Mouse (Mus musculus): ENCODE data around the gene Tead1.

The Tead1 gene

DNA sequence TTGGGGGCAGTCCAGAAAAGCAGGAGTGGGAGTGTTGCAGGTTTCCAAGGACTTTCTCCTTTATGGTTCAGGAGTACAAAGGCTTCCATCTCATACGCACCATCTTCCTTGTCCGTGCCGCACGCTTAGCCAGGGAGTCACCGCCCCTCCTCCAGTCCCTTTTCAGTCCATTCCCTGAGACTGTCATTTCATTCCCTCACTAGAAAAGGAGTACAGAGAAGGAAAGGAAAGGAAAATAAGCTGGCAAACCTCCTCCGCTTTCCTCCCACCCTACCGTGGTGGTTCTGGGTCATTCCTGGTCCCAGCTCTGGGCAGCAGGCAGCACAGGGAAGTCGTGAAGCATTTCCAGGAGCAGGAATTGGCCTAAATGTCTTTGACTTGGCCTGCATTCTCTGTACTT is 52.5 kb downstream of the Tead1 start:
- DNase-seq, result no peak

- peak in 1 of 2 experiments; percentile 34 for DNase-seq
Measured at GRCm38 (mm10) chr7:112739174-112739573, 60.1 kb downstream of the Tead1 start.

DNA sequence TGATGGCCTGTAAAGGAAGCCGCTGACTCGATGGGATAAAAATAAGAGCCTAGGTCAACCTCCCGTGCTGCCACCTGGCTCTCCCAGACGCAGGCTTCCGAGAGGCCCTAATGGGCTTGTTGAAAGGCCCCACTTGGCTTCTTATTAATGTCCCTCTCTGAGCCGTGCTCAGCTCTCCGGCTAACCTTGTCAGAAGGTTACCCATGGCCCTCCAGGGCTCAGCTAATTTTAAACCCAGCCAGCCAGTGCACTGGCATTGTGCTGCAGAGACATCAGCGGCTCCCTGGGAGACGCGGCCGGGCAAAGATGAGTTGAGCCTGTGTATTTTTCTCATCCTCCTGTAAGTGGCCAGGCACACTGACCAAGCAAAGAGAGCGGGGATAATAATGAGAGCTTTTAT is 62.7 kb downstream of the Tead1 start:
- DNase-seq, result peak; percentile 62 to 66

DNA sequence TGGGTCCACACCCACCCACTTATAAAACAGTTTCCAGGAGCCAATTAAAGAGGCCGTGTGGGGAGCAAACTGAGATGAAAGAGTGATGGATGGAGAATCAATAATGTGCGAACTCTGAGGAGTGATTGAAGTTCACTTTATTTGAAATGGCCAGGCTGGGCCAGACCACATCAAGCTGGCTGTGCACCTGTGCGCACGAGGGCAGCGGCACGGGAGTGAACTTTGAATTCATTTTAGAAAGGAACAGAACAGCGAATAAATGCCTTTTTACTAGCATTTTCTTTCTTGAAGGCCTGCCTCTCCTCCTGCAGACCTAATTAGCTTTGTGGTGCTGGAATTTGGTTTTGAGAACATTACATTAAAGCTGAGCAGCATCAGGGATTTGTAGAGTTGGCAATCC is 63.9 kb downstream of the Tead1 start:
- no peak for DNase-seq

- DNase-seq, result peak in 1 of 2 experiments; percentile 51
Measured at GRCm38 (mm10) chr7:112743621-112744395, 64.7 kb downstream of the Tead1 start.

GRCm38 (mm10) chr7:112747187-112747586 is 68.1 kb downstream of the Tead1 start:
- DNase-seq, result no peak

DNA sequence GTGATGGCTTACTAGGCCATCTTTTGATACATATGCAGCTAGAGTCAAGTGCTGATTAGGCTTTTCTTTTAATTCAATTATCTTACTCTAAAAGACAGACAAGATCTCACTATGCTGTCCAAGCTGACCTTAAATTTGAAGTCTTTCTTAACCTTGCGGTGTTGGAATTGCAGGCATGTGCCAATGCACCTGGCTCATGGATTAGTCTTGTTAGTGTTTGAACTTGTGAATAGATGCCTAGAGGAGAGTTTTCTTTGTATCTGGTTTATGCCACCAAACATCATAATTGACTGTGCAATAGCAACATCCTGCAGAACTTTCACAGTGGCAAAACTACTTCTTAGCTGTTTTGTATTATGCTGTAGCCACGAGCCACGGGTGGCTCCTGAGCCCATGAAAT is 68.7 kb downstream of the Tead1 start:
- no peak for DNase-seq

DNA sequence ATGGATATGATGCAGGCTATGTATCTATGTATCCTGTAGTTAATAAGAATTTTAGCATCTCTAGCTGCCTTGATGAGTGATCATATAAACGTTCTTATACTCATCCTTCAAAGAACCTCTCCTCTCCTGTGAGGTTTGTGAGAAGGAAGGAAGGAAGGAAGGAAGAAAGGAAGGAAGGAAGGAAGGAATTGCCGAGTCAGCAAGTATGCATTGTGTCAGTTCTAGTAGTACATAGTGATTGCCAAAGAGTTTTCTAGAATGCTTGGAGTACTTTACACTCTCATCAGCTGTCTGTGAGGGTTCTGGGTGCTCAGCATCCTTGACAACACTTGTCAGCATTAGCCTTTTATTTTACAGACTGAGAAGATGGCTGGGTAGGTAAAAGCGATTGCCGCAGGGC is 69.2 kb downstream of the Tead1 start:
- no peak for DNase-seq

- DNase-seq, result no peak
Measured at GRCm38 (mm10) chr7:112750101-112750500, 71.0 kb downstream of the Tead1 start.

DNA sequence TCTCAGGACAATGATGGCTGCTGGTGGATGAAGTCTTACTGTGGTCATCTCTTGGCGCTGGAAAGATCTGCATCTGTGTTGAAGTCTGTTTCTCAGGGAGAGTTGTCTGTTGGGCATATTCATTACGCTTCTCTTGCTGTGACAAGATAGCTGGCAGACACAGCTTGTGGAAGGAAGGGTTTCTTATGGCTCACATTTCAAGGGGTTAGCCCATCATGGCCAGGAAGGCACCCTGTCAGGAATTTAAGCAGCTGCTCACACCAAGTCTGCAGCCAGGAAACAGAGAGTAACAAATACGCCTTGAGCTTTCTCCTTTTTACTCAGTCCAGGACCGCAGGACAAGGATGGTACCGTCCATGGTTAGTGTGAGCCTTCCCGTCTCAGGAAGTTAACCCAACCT is 73.2 kb downstream of the Tead1 start:
- no peak for DNase-seq

GRCm38 (mm10) chr7:112753314-112753713 is 74.2 kb downstream of the Tead1 start:
- no peak for DNase-seq

DNA sequence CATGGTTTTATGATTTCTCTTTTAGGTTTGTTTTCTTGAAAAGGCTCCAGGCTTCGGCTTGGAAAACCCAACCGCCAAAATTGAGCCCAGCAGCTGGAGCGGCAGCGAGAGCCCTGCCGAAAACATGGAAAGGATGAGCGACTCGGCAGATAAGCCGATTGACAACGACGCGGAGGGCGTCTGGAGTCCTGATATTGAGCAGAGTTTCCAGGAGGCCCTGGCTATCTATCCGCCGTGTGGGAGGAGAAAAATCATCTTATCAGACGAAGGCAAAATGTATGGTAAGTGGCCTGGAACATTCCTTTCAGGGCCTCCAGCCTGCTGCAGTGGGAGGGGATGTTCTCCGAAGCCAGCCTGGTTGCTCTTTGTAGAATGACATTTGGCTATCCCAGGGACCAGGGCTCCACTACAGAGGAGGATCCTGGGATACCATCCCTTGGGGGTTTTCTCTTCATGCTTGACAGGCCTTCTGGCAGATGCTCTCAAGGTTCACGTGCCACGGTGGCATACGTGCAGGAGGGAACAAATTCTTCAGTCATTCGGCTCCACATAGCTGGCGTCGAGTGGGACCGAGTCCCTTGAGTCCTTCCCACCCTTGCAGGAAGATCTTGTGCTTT is 80.3 kb downstream of the Tead1 start:
- no peak for DNase-seq

- no peak for DNase-seq
Measured at GRCm38 (mm10) chr7:112760293-112760692, 81.2 kb downstream of the Tead1 start.

DNA sequence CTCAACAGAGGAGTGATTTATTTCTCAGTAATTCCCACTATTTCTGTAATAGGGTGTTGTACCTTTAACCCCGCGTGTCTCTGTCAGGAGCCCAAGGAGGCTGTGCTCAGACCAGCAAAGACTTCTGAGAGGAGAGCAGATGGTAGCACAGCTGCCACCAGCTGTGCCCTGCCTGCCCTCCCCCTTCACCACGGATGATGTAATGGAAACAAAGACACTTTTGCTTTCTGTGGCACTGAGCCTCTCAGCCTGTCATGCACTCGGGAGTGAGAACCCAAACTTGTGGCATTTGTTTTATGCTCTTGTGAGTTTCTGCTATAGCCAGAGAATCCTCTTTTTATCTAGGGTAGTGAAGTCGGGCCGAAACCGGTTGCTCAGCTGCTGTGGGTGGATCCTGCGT is 81.7 kb downstream of the Tead1 start:
- no peak for DNase-seq

- peak in 1 of 2 experiments; percentile 33 for DNase-seq
Measured at GRCm38 (mm10) chr7:112762870-112763269, 83.8 kb downstream of the Tead1 start.

DNA sequence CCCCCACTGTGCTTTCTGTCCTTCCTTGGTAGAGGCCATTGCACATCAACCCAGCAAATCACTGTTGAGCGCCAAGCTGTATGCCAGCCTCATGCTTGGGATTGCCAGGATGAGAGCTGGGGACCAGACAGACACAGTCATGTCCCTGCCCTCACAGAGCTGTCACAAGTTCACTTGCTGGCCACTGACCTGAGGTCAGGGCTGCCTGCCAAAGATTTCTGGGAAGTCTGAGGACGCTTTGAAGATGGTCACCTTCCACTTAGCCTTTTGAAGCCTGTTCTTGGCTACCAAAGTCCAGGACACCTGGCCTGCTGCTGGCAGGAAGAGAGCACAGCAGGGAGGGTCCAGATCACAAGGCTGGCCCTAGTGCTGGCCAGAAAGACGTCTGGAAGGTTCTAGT is 84.4 kb downstream of the Tead1 start:
- DNase-seq, result peak; percentile 54 to 58

DNA sequence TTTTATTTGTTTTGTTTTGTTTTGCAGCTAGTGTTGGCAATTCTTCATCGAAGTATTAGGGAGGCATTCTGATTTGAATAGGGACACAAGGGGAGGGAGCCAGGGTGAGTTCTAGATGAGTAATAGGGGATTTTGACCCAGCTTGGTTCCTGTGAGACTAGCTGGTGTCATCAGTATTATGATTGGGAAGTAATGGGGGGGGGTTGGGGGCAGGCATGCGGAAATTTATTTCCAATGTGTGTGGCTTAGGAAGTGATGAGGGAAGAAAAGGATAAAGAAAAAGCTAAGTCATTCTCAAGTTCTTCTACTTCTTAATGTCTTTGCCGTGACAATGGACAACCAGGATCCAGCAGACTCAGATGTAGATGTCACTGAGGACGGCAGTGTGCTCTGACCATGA is 85.8 kb downstream of the Tead1 start:
- DNase-seq, result no peak

DNA sequence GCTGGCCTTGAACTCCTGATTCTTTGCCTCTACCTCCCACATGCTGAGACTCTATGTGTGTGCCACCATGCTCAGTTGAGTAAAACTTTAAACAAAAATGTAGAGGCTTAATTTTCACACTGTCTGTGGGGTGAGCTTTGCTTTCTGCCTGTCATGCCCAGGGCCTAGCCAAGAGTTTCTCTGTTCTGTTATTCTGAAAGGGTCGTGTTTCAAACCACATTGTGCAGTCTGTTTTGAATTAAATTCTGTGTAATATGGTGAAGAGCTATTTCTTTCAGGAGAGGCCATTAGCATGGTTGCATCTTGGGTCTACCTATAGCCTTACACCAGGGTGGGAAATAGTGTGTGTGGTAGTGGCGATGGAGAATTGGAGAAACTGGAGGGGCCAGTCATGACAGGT is 90.7 kb downstream of the Tead1 start:
- DNase-seq, result no peak

DNA sequence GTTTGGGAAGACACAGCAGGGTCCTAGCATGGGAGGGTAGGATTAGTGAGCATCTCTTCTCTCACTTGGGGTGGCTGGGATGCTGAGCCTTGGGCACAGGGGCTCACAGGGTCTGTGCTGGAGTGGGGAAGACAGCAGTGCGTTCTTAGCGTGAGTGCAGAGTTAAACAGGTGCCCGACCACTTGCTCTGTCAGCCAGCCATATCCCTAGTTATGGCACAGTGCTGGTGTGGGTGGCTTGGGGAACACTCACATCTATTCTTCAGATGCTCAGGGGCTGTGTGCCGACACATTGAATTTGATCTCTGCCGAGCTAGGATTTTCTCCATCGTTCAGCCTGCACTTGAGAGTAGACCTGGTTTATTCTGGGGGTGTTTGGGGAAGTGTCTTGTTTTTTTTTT is 92.3 kb downstream of the Tead1 start:
- DNase-seq, result no peak

GRCm38 (mm10) chr7:112772777-112773176 is 93.7 kb downstream of the Tead1 start:
- DNase-seq, result no peak

DNA sequence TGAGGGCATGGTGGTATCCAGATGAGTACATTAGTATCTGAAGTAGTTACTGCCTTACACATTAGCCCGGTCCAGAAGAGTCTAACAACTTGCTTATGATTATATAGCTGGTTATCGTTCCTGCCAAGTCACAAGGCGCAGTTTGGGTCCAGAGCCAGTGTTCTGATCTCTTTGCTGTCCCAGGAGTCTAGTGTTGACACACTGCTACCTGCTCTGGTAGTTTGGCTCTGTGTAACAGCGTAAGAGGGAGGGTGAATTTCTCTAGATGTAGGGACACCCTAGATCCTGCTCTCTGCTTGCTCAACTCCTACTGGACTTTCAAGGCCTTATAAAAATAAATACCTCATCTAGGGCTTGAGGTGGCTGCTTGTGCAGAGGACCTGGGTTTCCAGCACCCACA is 94.5 kb downstream of the Tead1 start:
- DNase-seq, result no peak

- no peak for DNase-seq
Measured at GRCm38 (mm10) chr7:112775816-112776215, 96.7 kb downstream of the Tead1 start.

GRCm38 (mm10) chr7:112776670-112777069 is 97.6 kb downstream of the Tead1 start:
- peak; percentile 40 to 49 for DNase-seq

DNA sequence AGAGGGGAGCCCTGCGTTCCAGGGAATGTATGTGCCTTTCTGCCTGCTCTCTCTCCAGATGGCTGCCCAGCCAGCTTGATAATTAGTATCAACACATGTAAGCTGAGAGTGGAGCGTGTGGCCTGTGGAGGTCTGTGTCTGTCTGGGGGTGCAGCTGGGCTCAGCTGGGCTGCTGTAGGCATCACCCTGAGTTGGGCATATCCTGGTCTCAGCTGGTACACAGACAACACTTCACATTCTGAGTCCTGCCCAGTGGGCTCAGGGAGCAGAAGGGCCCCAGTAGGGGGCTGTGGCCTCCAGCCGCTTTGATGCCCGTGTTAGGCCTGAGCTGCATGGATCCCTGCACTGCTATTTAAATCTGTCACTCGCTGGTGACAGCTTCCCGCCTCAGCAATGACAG is 100.5 kb downstream of the Tead1 start:
- peak; percentile 34 to 39 for DNase-seq

- DNase-seq, result no peak
Measured at GRCm38 (mm10) chr7:112780910-112781309, 101.8 kb downstream of the Tead1 start.

Measured in cerebellum, postnatal 25 days (tissue).